Mouse (Mus musculus) liver, embryonic 13.5 days (tissue): ENCODE measurements around the gene Irs3. TPM values are rescaled to one million over a fixed set of nuclear protein-coding genes. Genes with fewer than 3 reads are reported as not detected.

Experiments
- ATAC-seq: fragments of 200-750 bp; cut with Nextera tagmentation; 2 replicates; pipeline ENCODE4 v1.8.0; 2017; ENCODE audit warnings: low read depth, mild to moderate bottlenecking, moderate number of reproducible peaks, moderate library complexity
- DNase-seq: peaks from one replicate; pipeline ENCODE4 v3.0.0; 2022
- H3K27ac ChIP-seq: fragments of 300-500 bp; sonication (generic); 2 replicates; pipeline ENCODE4 v1.5.1; 2015; ENCODE audit warnings: moderate library complexity, mild to moderate bottlenecking, inconsistent platforms
- H3K27me3 ChIP-seq: fragments of 300-500 bp; sonication (generic); 2 replicates; pipeline ENCODE4 v1.6.1; 2015; ENCODE audit warnings: mild to moderate bottlenecking, inconsistent platforms
- H3K36me3 ChIP-seq: fragments of 300-500 bp; sonication (generic); 2 replicates; pipeline ENCODE4 v1.6.1; 2015; ENCODE audit warnings: mild to moderate bottlenecking, inconsistent platforms
- H3K4me1 ChIP-seq: fragments of 300-500 bp; sonication (generic); replicated peaks from 2 replicates; pipeline ENCODE4 v1.6.1; 2015; ENCODE audit warnings: inconsistent platforms
- H3K4me2 ChIP-seq: fragments of 300-500 bp; sonication (generic); 2 replicates; pipeline ENCODE4 v1.6.1; 2015; ENCODE audit warnings: inconsistent platforms, mild to moderate bottlenecking, moderate library complexity
- H3K4me3 ChIP-seq: fragments of 300-500 bp; sonication (generic); replicated peaks from 2 replicates; pipeline ENCODE4 v1.5.1; 2015; ENCODE audit warnings: mild to moderate bottlenecking, inconsistent platforms
- H3K9ac ChIP-seq: fragments of 300-500 bp; sonication (generic); 2 replicates; pipeline ENCODE4 v1.6.1; 2015; ENCODE audit warnings: mild to moderate bottlenecking, inconsistent platforms
- H3K9me3 ChIP-seq: fragments of 300-500 bp; sonication (generic); replicated peaks from 2 replicates; pipeline ENCODE4 v1.6.1; 2016; ENCODE audit warnings: inconsistent platforms
- WGBS: fragments of 180-500 bp; shearing (Covaris S2); methylation state at CpG from one replicate; pipeline ENCODE4 v1.1.7; 2015; ENCODE audit not compliant: insufficient replicate concordance; 5-methylcytosine and 5-hydroxymethylcytosine counted together
- polyA plus RNA-seq: library from polyadenylated mRNA; unstranded; fragments of >200 nt; fragmentation: Nextera tagmentation; extraction: Ambion mirVana; gene quantifications from 2 replicates; pipeline ENCODE4 v1.2.1, GENCODE M21; 2015

Irs3 gene
- polyA plus RNA-seq, 1 experiment from 2014 or later: 0.13 TPM

GRCm38 (mm10) chr5:137639472-137639871, 6.0 kb downstream of the Irs3 start:
- no peak overlapping the region for H3K27ac ChIP-seq
- peaks cover 32% of the 10 kb centered on the region for H3K4me1 ChIP-seq
- no peak overlapping the region for H3K9ac ChIP-seq
- ATAC-seq: no peak
- H3K36me3 ChIP-seq: peaks cover 84% of the 10 kb centered on the region
- H3K4me2 ChIP-seq: no peak overlapping the region
- no peak for DNase-seq
- no peak overlapping the region for H3K4me3 ChIP-seq
- peaks cover 14% of the 10 kb centered on the region for H3K27me3 ChIP-seq
- 75% methylated on average over 7 of the region's 7 CpGs for WGBS
- H3K9me3 ChIP-seq: no peaks in the 10 kb centered on the region

- 79% methylated on average over 12 of the region's 12 CpGs for WGBS
- peaks cover 41% of the 10 kb centered on the region for H3K4me1 ChIP-seq
- no peak overlapping the region for H3K27ac ChIP-seq
- no peak overlapping the region for H3K9ac ChIP-seq
- no peak overlapping the region for H3K4me2 ChIP-seq
- H3K36me3 ChIP-seq: peaks cover 59% of the 10 kb centered on the region
- no peaks in the 10 kb centered on the region for H3K27me3 ChIP-seq
- ATAC-seq (no peak), DNase-seq (no peak)
- H3K9me3 ChIP-seq: no peaks in the 10 kb centered on the region
- no peak overlapping the region for H3K4me3 ChIP-seq
Observed at GRCm38 (mm10) chr5:137633397-137634084, 12.0 kb downstream of the Irs3 start.

GRCm38 (mm10) chr5:137631591-137631990, 13.9 kb downstream of the Irs3 start:
- peak overlapping the region; percentile 97 for H3K27ac ChIP-seq
- H3K4me3 ChIP-seq: peak overlapping the region; percentile 93
- DNase-seq (no peak), ATAC-seq (no peak)
- 20% methylated on average over 4 of the region's 4 CpGs for WGBS
- H3K4me1 ChIP-seq: peaks cover 51% of the 10 kb centered on the region
- H3K27me3 ChIP-seq: no peaks in the 10 kb centered on the region
- peak overlapping the region; percentile 91 for H3K9ac ChIP-seq
- peaks cover 40% of the 10 kb centered on the region for H3K36me3 ChIP-seq
- peak overlapping the region; percentile 97 for H3K4me2 ChIP-seq
- no peaks in the 10 kb centered on the region for H3K9me3 ChIP-seq

- H3K36me3 ChIP-seq: peaks cover 36% of the 10 kb centered on the region
- H3K9me3 ChIP-seq: no peaks in the 10 kb centered on the region
- 18% methylated on average over 9 of the region's 9 CpGs for WGBS
- H3K9ac ChIP-seq: peak overlapping the region; percentile 91
- peak overlapping the region; percentile 97 for H3K4me2 ChIP-seq
- peaks cover 51% of the 10 kb centered on the region for H3K4me1 ChIP-seq
- H3K4me3 ChIP-seq: peak overlapping the region; percentile 93
- DNase-seq: no peak
- H3K27ac ChIP-seq: peak overlapping the region; percentile 97
- ATAC-seq: no peak
- H3K27me3 ChIP-seq: no peaks in the 10 kb centered on the region
Observed at GRCm38 (mm10) chr5:137631171-137631570, 14.3 kb downstream of the Irs3 start.

GRCm38 (mm10) chr5:137630602-137631001, 14.9 kb downstream of the Irs3 start:
- WGBS: 17% methylated on average over 3 of the region's 3 CpGs
- no peaks in the 10 kb centered on the region for H3K9me3 ChIP-seq
- no peak for DNase-seq
- H3K27me3 ChIP-seq: no peaks in the 10 kb centered on the region
- peak overlapping the region; percentile 97 for H3K4me2 ChIP-seq
- ATAC-seq: no peak
- H3K4me3 ChIP-seq: peak overlapping the region; percentile 93
- peaks cover 51% of the 10 kb centered on the region for H3K4me1 ChIP-seq
- H3K27ac ChIP-seq: peak overlapping the region; percentile 97
- H3K36me3 ChIP-seq: peaks cover 30% of the 10 kb centered on the region
- peak overlapping the region; percentile 91 for H3K9ac ChIP-seq

- Histone ChIP-seq H3K9me3 (no peaks in the 10 kb centered on the region), H3K27me3 (no peaks in the 10 kb centered on the region), H3K4me2 (peak overlapping the region; percentile 97), H3K27ac (peak overlapping the region; percentile 97), H3K4me3 (peak overlapping the region; percentile 93), H3K36me3 (peaks cover 24% of the 10 kb centered on the region), H3K4me1 (peaks cover 51% of the 10 kb centered on the region), H3K9ac (peak overlapping the region; percentile 91)
- DNase-seq (peak; percentile 26), ATAC-seq (no peak)
- WGBS: 2% methylated on average over 6 of the region's 6 CpGs
Observed at GRCm38 (mm10) chr5:137629906-137630545, 15.5 kb downstream of the Irs3 start.

- DNase-seq (peak; percentile 66), ATAC-seq (peak; percentile 43)
- Histone ChIP-seq H3K4me1 (peaks cover 58% of the 10 kb centered on the region), H3K9ac (peak overlapping the region; percentile 91), H3K4me2 (peak overlapping the region; percentile 97), H3K9me3 (no peaks in the 10 kb centered on the region), H3K4me3 (peak overlapping the region; percentile 93), H3K36me3 (peaks cover 17% of the 10 kb centered on the region), H3K27me3 (no peaks in the 10 kb centered on the region), H3K27ac (peak overlapping the region; percentile 97)
- WGBS: under 1% methylated on average over 23 of the region's 23 CpGs
Observed at GRCm38 (mm10) chr5:137629306-137629721, 16.2 kb downstream of the Irs3 start.

GRCm38 (mm10) chr5:137628498-137629305, 16.8 kb downstream of the Irs3 start, which contains the start of the genes Fbxo24, Lrch4 and Gm20605:
TSS of gene Fbxo24 (minus strand) at chr5:137629002.
TSS of gene Lrch4 (plus strand) at chr5:137629121.
TSS of gene Gm20605 (plus strand) at chr5:137629175.
- ATAC-seq (peak; percentile 92), DNase-seq (peak; percentile 99)
- H3K4me3 ChIP-seq: peak within 1 kb of the TSS; percentile 93
- peak within 1 kb of the TSS; percentile 97 for H3K27ac ChIP-seq
- H3K36me3 ChIP-seq: peaks cover 11% of the 10 kb centered on the region
- no peaks in the 10 kb centered on the region for H3K9me3 ChIP-seq
- peak within 1 kb of the TSS; percentile 97 for H3K4me2 ChIP-seq
- H3K4me1 ChIP-seq: peaks cover 55% of the 10 kb centered on the region
- peak within 1 kb of the TSS; percentile 91 for H3K9ac ChIP-seq
- no peaks in the 10 kb centered on the region for H3K27me3 ChIP-seq
- WGBS: under 1% methylated on average over 46 of the region's 46 CpGs

GRCm38 (mm10) chr5:137627991-137628390, 17.5 kb downstream of the Irs3 start:
- Histone ChIP-seq H3K9me3 (no peaks in the 10 kb centered on the region), H3K4me2 (peak overlapping the region; percentile 92), H3K4me3 (peak overlapping the region; percentile 93), H3K36me3 (0 out of 2 replicates have a peak, but pooled peaks cover 4% of the 10 kb centered on the region), H3K27me3 (no peaks in the 10 kb centered on the region), H3K4me1 (peaks cover 55% of the 10 kb centered on the region), H3K27ac (peak overlapping the region; percentile 91), H3K9ac (peak overlapping the region; percentile 83)
- no peak for ATAC-seq
- 2% methylated on average over 9 of the region's 9 CpGs for WGBS
- DNase-seq: no peak

GRCm38 (mm10) chr5:137623937-137624530, 21.5 kb downstream of the Irs3 start:
- H3K27me3 ChIP-seq: no peaks in the 10 kb centered on the region
- 44% methylated on average over 11 of the region's 11 CpGs for WGBS
- H3K4me2 ChIP-seq: no peak overlapping the region
- DNase-seq (no peak), ATAC-seq (no peak)
- no peak overlapping the region for H3K27ac ChIP-seq
- no peaks in the 10 kb centered on the region for H3K36me3 ChIP-seq
- no peaks in the 10 kb centered on the region for H3K9me3 ChIP-seq
- no peak overlapping the region for H3K4me3 ChIP-seq
- peaks cover 21% of the 10 kb centered on the region for H3K4me1 ChIP-seq
- H3K9ac ChIP-seq: no peak overlapping the region

- H3K9me3 ChIP-seq: no peaks in the 10 kb centered on the region
- peaks cover 27% of the 10 kb centered on the region for H3K4me1 ChIP-seq
- no peak overlapping the region for H3K9ac ChIP-seq
- H3K27me3 ChIP-seq: peaks cover 6% of the 10 kb centered on the region
- H3K4me3 ChIP-seq: no peak overlapping the region
- ATAC-seq: no peak
- no peak for DNase-seq
- H3K4me2 ChIP-seq: no peak overlapping the region
- H3K27ac ChIP-seq: no peak overlapping the region
- 67% methylated on average over 7 of the region's 7 CpGs for WGBS
- H3K36me3 ChIP-seq: no peaks in the 10 kb centered on the region
Observed at GRCm38 (mm10) chr5:137615347-137615746, 30.2 kb downstream of the Irs3 start.
